ENCODE assay signal across 8 mouse cellular contexts in genomic region chr9:107634406-107635278, GRCm38 (mm10). TPM values are rescaled to one million over a fixed set of nuclear protein-coding genes. Genes with fewer than 3 reads are reported as not detected.
DNase-seq lines count a peak whose midpoint lies in the region; ATAC-seq and TF ChIP-seq lines count a peak whose summit lies in the region.

No protein-coding gene starts in this region.

- peak overlapping the region; percentile 100 for H3K4me2 ChIP-seq in limb, embryonic 11.5 days (ENCODE audit: low read depth, severe bottlenecking)

- peaks cover 54% of the 10 kb centered on the region for H3K4me1 ChIP-seq in limb, embryonic 11.5 days (ENCODE audit: control insufficient read depth, insufficient read depth, low read length)
- peaks cover 22% of the 10 kb centered on the region for H3K4me1 ChIP-seq in small intestine, adult 2 months (ENCODE audit: control insufficient read depth, insufficient read depth, insufficient read length, low read length)

- no peaks in the 10 kb centered on the region for H3K9me3 ChIP-seq in limb, embryonic 11.5 days (ENCODE audit: control insufficient read depth, low read length)

- H3K27me3 ChIP-seq in limb, embryonic 11.5 days (ENCODE audit: control insufficient read depth, insufficient read depth, low read length) = no peaks in the 10 kb centered on the region
- no peaks in the 10 kb centered on the region for H3K27me3 ChIP-seq in small intestine, adult 2 months (ENCODE audit: control insufficient read depth, insufficient read depth, low read length)

- TF ChIP-seq POLR2A in small intestine, adult 2 months (IDR thresholded peaks at IDR 0.05; ENCODE audit: low read depth, low read length) = no peak

- no peak for TF ChIP-seq CTCF in small intestine, adult 2 months (IDR thresholded peaks at IDR 0.05; ENCODE audit: extremely low read depth, insufficient read length, insufficient replicate concordance, low read depth, low read length)

- peak; percentile 53 for DNase-seq in cerebellum, adult 9-11 months
- no peak for DNase-seq in cerebellum, adult 8-10 months
- DNase-seq in thymus, postnatal 25 days = peak; percentile 64
- DNase-seq in thymus, adult 18-20 months = no peak
- no peak for DNase-seq in limb, embryonic 11.5 days (ENCODE audit: low spot score)
- DNase-seq in cerebellum, postnatal 10 days = no peak
- DNase-seq in cerebellum, postnatal 14 days = no peak

- no peak for ATAC-seq in limb, embryonic 11.5 days (ENCODE audit: insufficient number of reproducible peaks, low FRiP score, low TSS enrichment, low read depth)

- H3K9ac ChIP-seq in limb, embryonic 11.5 days (ENCODE audit: low read length) = peak overlapping the region; percentile 93

- H3K4me3 ChIP-seq in limb, embryonic 11.5 days (ENCODE audit: low read depth, low read length) = peak overlapping the region; percentile 89
- H3K4me3 ChIP-seq in small intestine, adult 2 months (ENCODE audit: low read depth, low read length) = peak overlapping the region; percentile 92

- H3K27ac ChIP-seq in limb, embryonic 11.5 days (replicated peaks; ENCODE audit: low read depth, low read length) = peak overlapping the region; percentile 84
- peak overlapping the region; percentile 77 for H3K27ac ChIP-seq in small intestine, adult 2 months (ENCODE audit: insufficient read depth, low read depth, low read length)

- 1% methylated on average over 35 of the region's 35 CpGs for WGBS in limb, embryonic 11.5 days
- WGBS in small intestine, adult 2 months = 2% methylated on average over 35 of the region's 35 CpGs

- H3K36me3 ChIP-seq in limb, embryonic 11.5 days (ENCODE audit: control insufficient read depth, insufficient read depth, low read length) = peaks cover 5% of the 10 kb centered on the region; the same call in 1 of the 2 replicates
- H3K36me3 ChIP-seq in small intestine, adult 2 months (ENCODE audit: control insufficient read depth, insufficient read depth, low read length) = no peaks in the 10 kb centered on the region

RNA-seq across cellular contexts. Expression of gene Gnai2, which starts 0.5 kb away (rescaled TPM):
- polyA plus RNA-seq in limb, embryonic 11.5 days (2014; fragmentation: Nextera tagmentation; extraction: Ambion mirVana) = 336 and 358 TPM in 2 replicates
- polyA plus RNA-seq in small intestine, adult 2 months (2012; rRNA removed) = 264 and 501 TPM in 2 replicates

RNA-seq across cellular contexts. Expression of gene Sema3b, which starts 25.6 kb away (rescaled TPM):
- polyA plus RNA-seq in limb, embryonic 11.5 days (2014; fragmentation: Nextera tagmentation; extraction: Ambion mirVana) = 3.4 and 3.7 TPM in 2 replicates
- polyA plus RNA-seq in small intestine, adult 2 months (2012; rRNA removed) = 33.5 and 55.4 TPM in 2 replicates

RNA-seq across cellular contexts. Expression of gene Slc38a3, which starts 34.7 kb away (rescaled TPM):
- polyA plus RNA-seq in limb, embryonic 11.5 days (2014; fragmentation: Nextera tagmentation; extraction: Ambion mirVana) = 3.4 and 4.1 TPM in 2 replicates
- 2.8 and 48.7 TPM in 2 replicates for polyA plus RNA-seq in small intestine, adult 2 months (2012; rRNA removed)

RNA-seq across cellular contexts. Expression of gene Gnat1, which starts 44.9 kb away (rescaled TPM):
- polyA plus RNA-seq in limb, embryonic 11.5 days (2014; fragmentation: Nextera tagmentation; extraction: Ambion mirVana) = 1.7 and 1.8 TPM in 2 replicates
- 0.13 and 0.17 TPM in 2 replicates for polyA plus RNA-seq in small intestine, adult 2 months (2012; rRNA removed)

RNA-seq across cellular contexts. Expression of gene Ifrd2, which starts 47.2 kb away (rescaled TPM):
- 47.6 and 49.0 TPM in 2 replicates for polyA plus RNA-seq in limb, embryonic 11.5 days (2014; fragmentation: Nextera tagmentation; extraction: Ambion mirVana)
- polyA plus RNA-seq in small intestine, adult 2 months (2012; rRNA removed) = 33.2 and 55.4 TPM in 2 replicates

Comparison
In these comparisons a context has a peak if more than half of its experiments do, and no peak if none do; other contexts are left out.
1. DNase-seq: peak in cerebellum, adult 9-11 months (single experiment) and thymus, postnatal 25 days (single experiment); none in cerebellum, adult 8-10 months (single experiment), thymus, adult 18-20 months (0 of 2), limb, embryonic 11.5 days (single experiment), cerebellum, postnatal 10 days (0 of 2) and cerebellum, postnatal 14 days (0 of 2).